Mouse (Mus musculus) heart, adult 2 months (tissue): ENCODE measurements around the gene Mfn2.
A peak's percentile ranks its signal among the peaks of the same experiment; 100 is the strongest.

Experiments
- CTCF ChIP-seq: fragments of 200-600 bp; IDR thresholded peaks from 2 replicates; pipeline ENCODE4 v1.8.1; 2022; ENCODE audit warnings: antibody characterized with exemption, mild to moderate bottlenecking, moderate library complexity
- POLR2A ChIP-seq: fragments of 200-500 bp; IDR thresholded peaks from 2 replicates; pipeline ENCODE4 v1.6.1; 2011; ENCODE audit warnings: mild to moderate bottlenecking, low read depth, low read length, control low read depth; ENCODE audit not compliant: insufficient read depth

GRCm38 (mm10) chr4:147896411-147896810 lies 8.1 kb downstream of the Mfn2 start:
- no peak for TF ChIP-seq CTCF
- TF ChIP-seq POLR2A = 0 out of 2 replicates have a peak, but pooled peaks have one; percentile 31
